ENCODE assay signal across 34 mouse cellular contexts in the genomic region with DNA sequence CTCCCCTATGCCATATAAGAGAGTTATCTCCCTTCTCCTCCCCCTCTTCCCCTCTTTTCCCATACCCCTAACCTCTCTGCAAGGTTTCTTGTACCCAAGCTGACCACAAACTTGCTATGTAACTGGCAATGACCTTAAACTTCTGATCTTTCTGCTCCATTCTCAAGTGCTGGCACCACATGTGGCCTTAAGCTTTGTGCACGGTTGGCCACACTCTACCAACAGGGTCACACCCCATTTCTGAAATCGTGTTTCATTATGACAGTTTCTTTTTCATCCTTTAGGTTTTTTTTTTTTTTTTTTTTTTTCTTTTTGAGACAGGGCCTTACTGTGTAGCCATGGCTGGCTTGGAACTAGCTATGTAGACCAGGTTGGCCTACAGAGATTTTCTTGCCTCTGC. TPM values are rescaled to one million over a fixed set of nuclear protein-coding genes. Genes with fewer than 3 reads are reported as not detected.
"Had no signal": no experiment of that assay in that cellular context is flagged by ENCODE, and none has a peak within 500 bp of the region (broad histone marks: within the 10 kb centered on the region; RNA-seq: fewer than 3 reads in every experiment).

No protein-coding gene starts in this region.

- H3K27me3 ChIP-seq: embryonic facial prominence, embryonic 12.5 days; embryonic facial prominence, embryonic 13.5 days; embryonic facial prominence, embryonic 15.5 days; forebrain, embryonic 13.5 days; forebrain, embryonic 15.5 days had no signal

- DNase-seq: cerebellum, adult 9-10 months; cerebellum, adult 9-11 months; cerebellum, postnatal 10 days; cerebellum, postnatal 14 days; cerebellum, postnatal 25 days; cerebellum, postnatal 36 days; embryo, embryonic 11 days; forebrain, postnatal 0 days; gastrocnemius, adult 2 months; gastrocnemius, postnatal 14 days; gastrocnemius, postnatal 25 days; gastrocnemius, postnatal 36 days; heart, adult 18-20 months; heart, adult 2 months had no signal

- H3K4me1 ChIP-seq: embryonic facial prominence, embryonic 10.5 days; embryonic facial prominence, embryonic 12.5 days; embryonic facial prominence, embryonic 13.5 days; embryonic facial prominence, embryonic 15.5 days; forebrain, embryonic 13.5 days; forebrain, embryonic 15.5 days had no signal

- ATAC-seq: forebrain, embryonic 13.5 days; forebrain, embryonic 14.5 days; forebrain, embryonic 15.5 days; forebrain, embryonic 16.5 days; forebrain, postnatal 0 days had no signal

- H3K4me3 ChIP-seq: embryonic facial prominence, embryonic 10.5 days; embryonic facial prominence, embryonic 12.5 days; embryonic facial prominence, embryonic 13.5 days; embryonic facial prominence, embryonic 15.5 days; erythroblast, embryonic 14.5 days; forebrain, embryonic 10.5 days; forebrain, embryonic 13.5 days; forebrain, embryonic 15.5 days; gastrocnemius, adult 2 months; heart, adult 2 months; heart, embryonic 10.5 days had no signal

- H3K9me3 ChIP-seq: embryonic facial prominence, embryonic 10.5 days; embryonic facial prominence, embryonic 12.5 days; embryonic facial prominence, embryonic 15.5 days; forebrain, embryonic 10.5 days; forebrain, embryonic 13.5 days; forebrain, embryonic 15.5 days; heart, embryonic 10.5 days had no signal

- H3K27ac ChIP-seq: embryonic facial prominence, embryonic 10.5 days; embryonic facial prominence, embryonic 12.5 days; embryonic facial prominence, embryonic 13.5 days; embryonic facial prominence, embryonic 15.5 days; forebrain, embryonic 10.5 days; forebrain, embryonic 13.5 days; forebrain, embryonic 15.5 days; gastrocnemius, adult 2 months; heart, adult 2 months; heart, embryonic 10.5 days had no signal

- H3K4me2 ChIP-seq: embryonic facial prominence, embryonic 12.5 days; embryonic facial prominence, embryonic 13.5 days; embryonic facial prominence, embryonic 15.5 days; forebrain, embryonic 13.5 days; forebrain, embryonic 15.5 days had no signal

- H3K9ac ChIP-seq: embryonic facial prominence, embryonic 12.5 days; embryonic facial prominence, embryonic 13.5 days; embryonic facial prominence, embryonic 15.5 days; forebrain, embryonic 13.5 days; forebrain, embryonic 15.5 days; forebrain, postnatal 0 days had no signal

- H3K36me3 ChIP-seq: embryonic facial prominence, embryonic 10.5 days; embryonic facial prominence, embryonic 12.5 days; embryonic facial prominence, embryonic 13.5 days; embryonic facial prominence, embryonic 15.5 days; forebrain, embryonic 10.5 days; forebrain, embryonic 15.5 days; heart, embryonic 10.5 days had no signal

RNA-seq across cellular contexts. Expression of a gene that starts 7.4 kb away (rescaled TPM):
- total RNA-seq: common myeloid progenitor, adult 5-6 weeks; forebrain, postnatal 0 days; gastrocnemius, adult 18-20 months; gastrocnemius, adult 2 months; gastrocnemius, adult 8-10 months; gastrocnemius, postnatal 14 days; gastrocnemius, postnatal 25 days; gastrocnemius, postnatal 4 days; granulocyte monocyte progenitor cell, adult 5-6 weeks; heart, adult 18-20 months had no signal
- polyA plus RNA-seq: embryonic facial prominence, embryonic 10.5 days; embryonic facial prominence, embryonic 11.5 days; embryonic facial prominence, embryonic 12.5 days; embryonic facial prominence, embryonic 13.5 days; embryonic facial prominence, embryonic 14.5 days; embryonic facial prominence, embryonic 15.5 days; erythroblast, embryonic 14.5 days; forebrain, embryonic 10.5 days; forebrain, embryonic 11.5 days; forebrain, embryonic 13.5 days; forebrain, embryonic 14.5 days; forebrain, embryonic 15.5 days; forebrain, embryonic 16.5 days; forebrain, postnatal 0 days; gonadal fat pad, adult 2 months; heart, adult 2 months; heart, embryonic 10.5 days had no signal

RNA-seq across cellular contexts. Expression of a gene that starts 59.5 kb away (rescaled TPM):
- polyA plus RNA-seq: embryonic facial prominence, embryonic 10.5 days; embryonic facial prominence, embryonic 11.5 days; embryonic facial prominence, embryonic 12.5 days; embryonic facial prominence, embryonic 13.5 days; erythroblast, embryonic 14.5 days; forebrain, embryonic 10.5 days; forebrain, embryonic 11.5 days; forebrain, embryonic 15.5 days; forebrain, embryonic 16.5 days had no signal
